Mouse (Mus musculus) adrenal gland, postnatal 10 days (tissue): ENCODE data around the gene Grid1. TPM values are rescaled to one million over a fixed set of nuclear protein-coding genes. Genes with fewer than 3 reads are reported as not detected.
A peak's percentile ranks its signal among the peaks of the same experiment; 100 is the strongest.

ENCODE experiments used
- DNase-seq: peaks from one replicate; pipeline ENCODE4 v3.0.0; 2021; ENCODE audit warnings: mixed read lengths
- total RNA-seq, 2 experiments: library from RNA; stranded (reverse); gene quantifications; 2 replicates each; pipeline ENCODE4 v1.2.3; 2021

The Grid1 gene
- total RNA-seq, 2 experiments from 2014 or later, result 0.57 to 0.61 TPM

DNA sequence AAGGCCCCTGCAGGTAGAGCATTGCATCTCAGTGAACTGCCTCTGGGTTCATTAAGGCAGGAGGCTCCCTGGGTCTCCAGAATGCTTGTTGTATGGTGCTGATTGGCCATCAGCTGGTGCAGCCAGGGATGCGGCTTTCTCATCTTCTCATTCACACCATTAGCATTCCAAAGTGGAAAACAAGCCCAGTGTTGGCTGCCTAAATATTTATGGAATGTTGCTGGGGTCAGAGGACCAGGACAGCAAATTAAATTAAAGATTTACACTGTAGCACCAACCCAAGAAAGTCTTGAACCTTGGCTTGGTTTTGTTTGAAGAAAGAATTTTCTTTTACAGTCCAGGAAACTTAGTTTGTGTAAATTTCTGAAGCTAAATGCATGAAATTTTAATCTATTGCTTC is 97.2 kb downstream of the Grid1 start:
- DNase-seq, result no peak

DNA sequence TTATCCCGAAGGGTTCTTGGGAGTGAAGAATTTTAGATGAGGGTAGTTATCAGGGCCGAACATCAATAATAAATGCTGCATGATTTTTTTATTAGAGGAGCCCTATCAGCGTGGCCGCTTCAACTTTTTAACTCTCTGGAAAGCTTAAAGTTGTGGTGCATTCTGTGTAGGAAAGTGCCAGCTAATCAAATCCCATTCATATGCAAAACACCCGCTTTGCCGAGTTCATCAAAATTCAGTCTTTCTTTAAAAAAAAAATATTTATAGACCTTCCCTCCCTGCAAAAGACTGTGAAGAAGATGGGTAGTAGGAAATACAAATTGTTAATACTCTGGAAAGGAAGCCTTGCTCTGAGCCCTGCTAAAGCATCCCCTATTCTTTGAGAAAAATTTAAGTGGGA is 99.3 kb downstream of the Grid1 start:
- no peak for DNase-seq

GRCm38 (mm10) chr14:34921265-34921664 is 101.4 kb downstream of the Grid1 start:
- DNase-seq, result no peak

- DNase-seq, result no peak
Observed at GRCm38 (mm10) chr14:34925021-34925420, 105.1 kb downstream of the Grid1 start.

DNA sequence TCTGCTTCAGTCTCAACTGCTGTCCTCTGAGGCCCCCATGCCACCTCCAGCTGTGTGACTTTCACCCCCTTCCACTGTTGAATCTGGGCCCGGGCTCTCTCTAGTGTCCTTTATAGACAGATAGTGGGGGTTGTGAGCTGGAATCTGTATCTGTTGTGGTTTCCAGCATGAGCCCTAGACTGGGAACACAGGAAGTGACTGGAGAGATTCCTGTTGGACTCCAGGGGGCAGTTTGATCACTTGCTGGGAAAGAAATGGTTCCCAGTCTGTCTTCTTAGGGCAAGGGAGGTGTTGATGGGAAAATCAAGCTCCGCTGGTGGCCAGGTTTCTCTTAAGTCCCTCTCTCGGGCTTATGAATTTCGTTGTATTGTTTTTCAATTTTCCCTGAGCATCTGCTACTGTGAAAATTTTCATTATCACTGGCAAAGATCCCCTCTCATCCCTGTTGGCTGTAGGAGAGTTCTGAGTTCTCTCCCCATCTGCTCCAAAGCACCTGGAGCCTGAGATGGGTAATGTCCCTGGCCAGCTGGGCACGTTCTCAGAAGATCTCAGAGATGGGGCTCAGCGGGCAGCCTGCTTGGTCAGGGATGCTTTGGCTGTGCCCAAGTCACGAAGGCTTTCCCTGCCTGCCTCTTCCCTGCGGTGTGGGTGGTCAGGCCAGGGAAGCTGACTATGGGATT is 110.3 kb downstream of the Grid1 start:
- no peak for DNase-seq

DNA sequence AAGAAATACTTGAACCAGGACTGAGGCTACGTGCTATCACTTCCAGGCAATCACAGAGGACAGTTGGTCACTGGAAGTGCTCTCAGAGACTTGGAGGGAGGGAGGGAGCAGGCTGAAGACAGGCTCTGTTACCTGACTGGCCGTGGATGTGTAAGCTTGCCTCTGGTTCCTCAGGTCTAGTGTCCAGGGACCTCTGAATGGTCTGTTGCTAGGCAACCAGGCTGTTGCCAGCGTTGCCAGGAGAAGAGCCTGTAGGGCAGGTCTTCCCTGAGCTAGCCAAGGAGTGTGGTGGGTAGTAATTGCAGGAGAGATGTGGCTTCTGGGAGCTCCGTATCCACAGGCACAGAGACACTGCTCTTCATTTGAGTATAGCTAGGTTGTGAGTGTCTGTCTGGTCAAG is 113.3 kb downstream of the Grid1 start:
- no peak for DNase-seq

DNA sequence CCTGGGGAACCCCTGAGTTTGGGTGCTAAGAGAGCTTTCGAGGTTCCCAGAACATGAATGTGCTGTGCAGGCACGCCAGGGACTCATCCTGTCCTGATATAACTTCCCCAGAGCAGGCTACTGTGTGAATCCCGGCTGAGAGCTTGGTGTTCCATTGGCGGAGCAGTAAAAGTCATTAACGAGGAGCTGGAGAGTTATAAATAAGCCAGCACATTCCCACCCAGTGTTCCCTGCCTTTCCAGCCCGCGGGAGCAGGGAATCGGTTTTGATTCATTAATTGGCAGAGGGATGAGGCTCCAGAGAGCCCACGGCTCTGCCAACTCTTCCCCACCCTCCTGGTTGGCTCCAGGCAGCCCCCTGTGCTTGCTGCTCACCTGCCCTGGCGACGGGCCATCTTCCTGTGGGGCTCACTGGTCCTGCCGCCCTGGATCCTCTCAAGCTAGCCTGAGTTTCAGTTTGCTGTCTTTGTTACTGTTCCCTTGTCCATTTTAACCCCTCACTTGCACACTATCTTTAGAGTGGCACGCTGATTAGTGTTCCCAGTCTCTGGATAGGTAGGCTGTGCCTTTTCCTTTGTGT is 116.4 kb downstream of the Grid1 start:
- no peak for DNase-seq

GRCm38 (mm10) chr14:34944390-34944979 is 124.6 kb downstream of the Grid1 start:
- no peak for DNase-seq

- DNase-seq, result no peak
Observed at GRCm38 (mm10) chr14:34945471-34946313, 125.8 kb downstream of the Grid1 start.

DNA sequence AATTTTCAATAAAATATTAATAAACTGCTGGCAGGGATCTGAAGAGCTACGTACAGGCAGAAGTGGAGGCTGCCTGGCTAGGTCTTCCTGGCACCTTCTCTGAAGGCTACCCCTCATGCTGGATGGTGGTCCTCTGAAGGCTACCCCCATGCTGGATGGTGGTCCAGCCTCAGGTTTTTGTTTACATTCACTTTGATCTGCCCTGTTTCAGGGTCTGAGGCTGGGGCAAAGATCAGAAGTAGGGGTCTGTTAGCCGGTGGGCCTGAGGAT is 126.3 kb downstream of the Grid1 start:
- DNase-seq, result no peak

DNA sequence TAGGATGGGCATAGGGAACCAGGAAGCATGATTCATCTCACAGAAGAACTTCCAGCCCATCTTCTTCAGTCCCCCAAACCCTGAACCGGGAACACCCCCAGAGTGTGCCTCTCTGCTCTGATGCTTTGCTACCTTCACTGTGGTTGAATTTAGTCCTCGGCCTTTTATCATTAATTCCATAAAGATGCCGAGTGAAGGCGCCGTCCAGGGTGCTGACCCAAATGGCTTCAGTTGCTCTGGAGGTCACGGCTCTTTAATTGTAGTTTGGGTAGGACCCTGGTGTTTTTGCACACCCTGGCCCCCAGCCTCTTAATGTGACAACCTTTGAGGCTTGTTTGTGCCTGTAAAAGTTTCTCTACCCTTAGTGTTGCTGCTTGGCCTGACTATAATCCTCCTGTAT is 128.3 kb downstream of the Grid1 start:
- DNase-seq, result peak; percentile 15

DNA sequence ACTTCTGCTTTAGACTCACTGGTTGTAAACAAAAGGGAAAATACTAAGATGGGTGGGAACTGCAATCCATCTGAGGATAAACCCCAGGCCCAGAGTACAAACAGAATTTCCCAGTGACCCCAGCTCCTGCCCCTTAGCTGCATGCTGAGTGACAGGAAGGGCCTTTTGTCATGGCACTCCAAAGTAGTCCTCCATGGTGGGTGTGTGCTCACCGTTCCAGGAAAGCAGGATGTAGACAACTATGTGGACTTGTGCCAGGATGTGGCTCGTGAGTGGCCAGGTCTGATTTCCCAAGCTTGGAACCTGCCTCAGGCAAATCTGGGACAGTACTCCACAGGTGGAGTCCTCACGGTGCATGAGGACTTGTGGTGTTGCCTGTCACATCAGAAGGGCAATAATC is 132.4 kb downstream of the Grid1 start:
- no peak for DNase-seq

DNA sequence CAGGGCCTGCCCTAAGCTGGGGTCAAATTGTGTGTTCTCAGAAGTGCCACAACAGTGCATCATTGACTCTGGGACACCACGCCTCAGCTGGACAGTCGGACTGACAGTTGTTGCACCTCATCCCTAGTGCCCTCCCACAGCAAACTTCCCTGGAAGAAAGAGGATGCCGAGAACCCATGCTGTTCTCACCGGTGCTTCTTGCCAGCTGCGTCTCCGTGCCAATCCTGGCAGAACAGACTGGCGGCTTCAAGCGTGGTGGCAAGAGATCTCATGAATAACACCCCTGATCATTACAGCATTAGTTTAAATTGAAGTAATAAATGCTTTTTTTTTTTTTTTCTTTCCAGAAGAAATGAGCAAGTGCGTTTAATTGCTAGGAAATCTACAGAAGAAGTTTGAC is 133.7 kb downstream of the Grid1 start:
- DNase-seq, result no peak

DNA sequence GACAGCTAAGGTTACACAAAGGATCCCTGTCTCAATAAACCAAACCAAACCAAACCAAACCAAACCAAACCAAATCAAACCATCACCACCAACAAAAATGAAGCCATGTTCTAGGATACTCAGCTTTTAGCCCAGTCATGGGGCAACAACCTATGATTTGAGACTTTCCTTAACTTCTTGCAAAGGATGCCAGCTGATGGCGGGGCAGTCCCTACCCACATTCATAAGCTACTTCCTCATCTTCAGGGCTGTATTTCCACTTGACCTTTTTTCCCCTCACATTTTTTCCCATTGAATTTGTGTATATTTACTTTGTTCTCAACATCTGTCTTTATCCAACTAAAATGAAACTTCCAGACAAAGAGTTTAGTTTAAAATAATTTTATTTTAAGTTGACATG is 135.8 kb downstream of the Grid1 start:
- DNase-seq, result no peak

- no peak for DNase-seq
Observed at GRCm38 (mm10) chr14:34960227-34960626, 140.3 kb downstream of the Grid1 start.

DNA sequence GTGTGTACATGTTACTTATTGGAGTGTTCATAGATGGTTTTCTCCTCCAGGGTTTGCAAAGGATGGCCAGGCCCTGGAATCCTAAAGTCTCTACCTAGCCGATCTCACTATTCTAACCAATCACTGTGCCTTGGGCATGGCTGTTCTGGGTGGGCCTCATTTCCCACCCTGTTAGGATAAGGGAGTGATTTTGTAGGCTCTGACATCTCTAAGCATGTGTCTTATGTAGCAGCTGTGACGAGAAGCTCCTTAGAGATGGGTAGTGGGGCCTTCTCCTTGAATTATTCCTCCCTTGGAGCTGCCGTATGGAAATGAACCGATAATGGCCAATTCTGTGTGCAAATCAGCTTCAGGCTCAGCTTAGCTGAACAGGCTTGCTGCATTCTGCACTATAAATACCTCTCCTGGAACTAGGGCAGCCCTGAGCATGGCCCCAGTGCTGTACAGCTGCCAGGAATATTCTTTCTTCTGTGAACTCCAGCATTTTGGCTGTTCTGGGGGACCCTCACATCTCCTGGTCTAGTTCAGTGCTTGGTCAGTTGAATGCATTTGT is 143.8 kb downstream of the Grid1 start:
- DNase-seq, result no peak

DNA sequence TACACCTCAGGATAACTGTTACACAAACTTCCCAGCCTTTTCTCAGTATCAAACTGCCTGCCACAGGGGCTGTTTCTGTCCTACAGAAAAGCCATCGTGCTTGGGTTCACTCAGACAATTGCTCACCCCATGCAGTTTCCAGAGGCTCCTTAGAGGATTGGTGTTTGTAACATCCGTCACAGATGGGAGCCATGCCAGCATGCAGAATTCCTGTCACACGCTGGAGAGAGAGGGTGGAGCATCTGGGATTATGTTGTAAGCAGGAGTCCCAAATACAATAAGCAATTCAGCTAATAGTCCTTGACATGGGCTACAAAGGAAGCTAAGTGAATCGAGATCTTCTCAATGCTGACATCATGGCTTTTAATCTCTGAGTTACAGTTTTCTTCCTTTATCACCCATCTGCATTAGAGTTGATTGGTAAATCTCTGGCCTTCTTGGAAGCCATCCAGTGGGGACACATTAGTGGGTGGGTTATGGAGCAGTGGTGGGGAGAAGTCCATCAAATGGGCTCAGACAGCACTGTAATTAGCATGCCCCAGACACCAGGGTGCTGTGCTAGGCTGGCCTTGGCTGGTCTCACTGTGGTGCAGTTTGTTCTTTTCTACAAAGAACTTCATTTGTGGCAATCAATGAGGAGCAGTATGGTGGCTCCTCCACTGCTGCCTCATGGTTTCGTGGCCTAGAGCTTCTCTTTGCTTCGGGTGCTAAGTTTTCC is 149.4 kb downstream of the Grid1 start:
- DNase-seq, result peak; percentile 11

GRCm38 (mm10) chr14:34972930-34973329 is 153.0 kb downstream of the Grid1 start:
- DNase-seq, result no peak

DNA sequence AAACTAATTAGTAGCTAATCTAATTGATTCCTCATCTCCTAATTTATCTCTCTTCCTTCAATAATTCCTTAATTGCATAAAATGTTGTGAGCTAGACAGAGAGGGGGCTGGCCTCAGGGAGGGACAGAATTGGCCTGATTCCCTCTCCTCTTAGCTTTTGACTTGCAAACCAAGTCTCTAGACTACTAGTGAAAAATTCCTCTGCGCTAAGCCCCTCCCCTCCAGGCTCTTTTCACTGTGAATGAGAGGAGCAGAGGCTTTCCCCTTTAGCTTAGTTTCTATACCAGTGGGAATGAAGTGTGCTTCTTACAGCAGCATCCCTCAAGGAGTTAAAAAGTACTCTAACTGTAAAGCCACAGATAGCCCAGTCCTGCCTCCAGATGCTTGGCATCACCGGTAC is 160.8 kb downstream of the Grid1 start:
- DNase-seq, result no peak

- no peak for DNase-seq
Observed at GRCm38 (mm10) chr14:34989131-34989530, 169.2 kb downstream of the Grid1 start.

DNA sequence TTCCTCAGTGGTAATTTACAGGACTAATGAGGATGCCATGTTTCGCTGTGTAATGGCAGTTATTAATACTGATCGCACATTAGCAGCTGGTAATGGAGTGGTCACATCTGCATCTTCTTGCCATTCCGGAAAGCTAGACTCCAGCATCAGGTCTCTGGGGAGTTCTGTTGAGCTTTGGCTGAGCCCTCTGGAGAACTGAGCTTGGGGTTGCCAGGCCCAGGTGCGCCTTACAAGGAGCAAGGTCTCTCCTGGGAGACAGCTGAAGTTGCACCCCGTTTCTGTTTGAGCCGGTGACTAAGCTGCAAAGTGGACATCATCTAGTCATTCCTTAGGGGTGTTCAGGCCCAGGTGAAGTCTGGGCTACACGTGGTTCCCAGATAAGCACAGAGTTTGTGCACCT is 186.8 kb downstream of the Grid1 start:
- no peak for DNase-seq

GRCm38 (mm10) chr14:35008674-35009073 is 188.8 kb downstream of the Grid1 start:
- no peak for DNase-seq
